Mouse (Mus musculus): ENCODE measurements at regions not wholly inside any gene's neighbourhood (a gene's known extent, or its start where the extent isn't known, plus 50 kb on each side); places are given as distances from the start of the nearest gene placed in this dataset.
A peak's percentile ranks its signal among the peaks of the same experiment; 100 is the strongest.
"Not testable (repeated sequence)": the region's sequence is repeated elsewhere in the genome, so short reads cannot be mapped to it uniquely, and the experiment has no call there.

GRCm38 (mm10) chr13:75295818-75296217 is 206.2 kb downstream of the Pcsk1 start:
- no peaks in the 10 kb centered on the region for H3K9me3 ChIP-seq (ENCODE audit: low read depth, low read length)
- no peaks in the 10 kb centered on the region for H3K4me1 ChIP-seq (ENCODE audit: insufficient read depth)
- no peak overlapping the region for H3K4me3 ChIP-seq (ENCODE audit: low read depth, low read length)
- no peak overlapping the region for H3K9ac ChIP-seq
- 88% methylated on average over 4 of the region's 4 CpGs for WGBS
- TF ChIP-seq CTCF (IDR thresholded peaks at IDR 0.05; ENCODE audit: low read depth), result no peak
- DNase-seq, result no peak
- H3K27me3 ChIP-seq (ENCODE audit: insufficient read depth, low read length), result no peaks in the 10 kb centered on the region
- H3K36me3 ChIP-seq (ENCODE audit: insufficient read depth), result no peaks in the 10 kb centered on the region
- H3K4me2 ChIP-seq, result no peak overlapping the region
- ATAC-seq (ENCODE audit: insufficient read depth), result no peak
- H3K27ac ChIP-seq (ENCODE audit: low read depth), result no peak overlapping the region

- Histone ChIP-seq H3K9me3 (ENCODE audit: low read depth, low read length) (no peaks in the 10 kb centered on the region), H3K36me3 (ENCODE audit: insufficient read depth) (no peaks in the 10 kb centered on the region), H3K4me2 (no peak overlapping the region), H3K4me3 (ENCODE audit: low read depth, low read length) (no peak overlapping the region), H3K9ac (no peak overlapping the region), H3K27me3 (ENCODE audit: insufficient read depth, low read length) (no peaks in the 10 kb centered on the region), H3K4me1 (ENCODE audit: insufficient read depth) (no peaks in the 10 kb centered on the region), H3K27ac (ENCODE audit: low read depth) (no peak overlapping the region)
- TF ChIP-seq CTCF (IDR thresholded peaks at IDR 0.05; ENCODE audit: low read depth), result no peak
- DNase-seq (peak; percentile 3), ATAC-seq (ENCODE audit: insufficient read depth) (no peak)
These were observed 230.2 kb downstream of the Pcsk1 start for GRCm38 (mm10) chr13:75319780-75320179.

- Histone ChIP-seq H3K4me1 (ENCODE audit: insufficient read depth) (no peaks in the 10 kb centered on the region), H3K4me2 (no peak overlapping the region), H3K4me3 (ENCODE audit: low read depth, low read length) (no peak overlapping the region), H3K27me3 (ENCODE audit: insufficient read depth, low read length) (no peaks in the 10 kb centered on the region), H3K27ac (ENCODE audit: low read depth) (no peak overlapping the region), H3K9ac (no peak overlapping the region), H3K9me3 (ENCODE audit: low read depth, low read length) (no peaks in the 10 kb centered on the region), H3K36me3 (ENCODE audit: insufficient read depth) (no peaks in the 10 kb centered on the region)
- no peak for TF ChIP-seq CTCF (IDR thresholded peaks at IDR 0.05; ENCODE audit: low read depth)
- ATAC-seq (ENCODE audit: insufficient read depth) (no peak), DNase-seq (no peak)
- WGBS, result 33% methylated on average over 1 of the region's 1 CpGs
These were observed 230.6 kb downstream of the Pcsk1 start for GRCm38 (mm10) chr13:75320239-75320638.

GRCm38 (mm10) chr13:75337054-75337453 is 247.4 kb downstream of the Pcsk1 start:
- peak; percentile 5 for DNase-seq
- H3K9me3 ChIP-seq (ENCODE audit: low read depth, low read length), result no peaks in the 10 kb centered on the region
- H3K4me1 ChIP-seq (ENCODE audit: insufficient read depth), result no peaks in the 10 kb centered on the region
- H3K4me2 ChIP-seq, result no peak overlapping the region
- no peak overlapping the region for H3K4me3 ChIP-seq (ENCODE audit: low read depth, low read length)
- no peak for TF ChIP-seq CTCF (IDR thresholded peaks at IDR 0.05; ENCODE audit: low read depth)
- H3K36me3 ChIP-seq (ENCODE audit: insufficient read depth), result no peaks in the 10 kb centered on the region
- WGBS, result 59% methylated on average over 5 of the region's 5 CpGs
- no peak overlapping the region for H3K9ac ChIP-seq
- no peaks in the 10 kb centered on the region for H3K27me3 ChIP-seq (ENCODE audit: insufficient read depth, low read length)
- ATAC-seq (ENCODE audit: insufficient read depth), result no peak; the same call in 1 of the 2 replicates
- H3K27ac ChIP-seq (ENCODE audit: low read depth), result no peak overlapping the region

- no peak overlapping the region for H3K9ac ChIP-seq
- DNase-seq (no peak), ATAC-seq (ENCODE audit: insufficient read depth) (no peak)
- no peak overlapping the region for H3K4me2 ChIP-seq
- no peaks in the 10 kb centered on the region for H3K36me3 ChIP-seq (ENCODE audit: insufficient read depth)
- no peak overlapping the region for H3K4me3 ChIP-seq (ENCODE audit: low read depth, low read length)
- no peak overlapping the region for H3K27ac ChIP-seq (ENCODE audit: low read depth)
- H3K4me1 ChIP-seq (ENCODE audit: insufficient read depth), result no peaks in the 10 kb centered on the region
- WGBS, result 65% methylated on average over 7 of the region's 7 CpGs
- no peaks in the 10 kb centered on the region for H3K9me3 ChIP-seq (ENCODE audit: low read depth, low read length)
- H3K27me3 ChIP-seq (ENCODE audit: insufficient read depth, low read length), result no peaks in the 10 kb centered on the region
- TF ChIP-seq CTCF (IDR thresholded peaks at IDR 0.05; ENCODE audit: low read depth), result no peak
These were observed 253.8 kb downstream of the Pcsk1 start for GRCm38 (mm10) chr13:75343422-75343821.

- no peaks in the 10 kb centered on the region for H3K9me3 ChIP-seq (ENCODE audit: low read depth, low read length)
- no peak overlapping the region for H3K9ac ChIP-seq
- DNase-seq (no peak), ATAC-seq (ENCODE audit: insufficient read depth) (no peak)
- no peaks in the 10 kb centered on the region for H3K4me1 ChIP-seq (ENCODE audit: insufficient read depth)
- no peak overlapping the region for H3K4me2 ChIP-seq
- 78% methylated on average over 3 of the region's 3 CpGs for WGBS
- no peak overlapping the region for H3K27ac ChIP-seq (ENCODE audit: low read depth)
- H3K36me3 ChIP-seq (ENCODE audit: insufficient read depth), result no peaks in the 10 kb centered on the region
- no peaks in the 10 kb centered on the region for H3K27me3 ChIP-seq (ENCODE audit: insufficient read depth, low read length)
- no peak for TF ChIP-seq CTCF (IDR thresholded peaks at IDR 0.05; ENCODE audit: low read depth)
- H3K4me3 ChIP-seq (ENCODE audit: low read depth, low read length), result no peak overlapping the region
These were observed 277.2 kb downstream of the Pcsk1 start for GRCm38 (mm10) chr13:75366723-75367426.

GRCm38 (mm10) chr13:75368249-75368800 is 278.7 kb downstream of the Pcsk1 start:
- H3K9ac ChIP-seq, result no peak overlapping the region
- H3K27ac ChIP-seq (ENCODE audit: low read depth), result no peak overlapping the region
- 60% methylated on average over 7 of the region's 7 CpGs for WGBS
- no peaks in the 10 kb centered on the region for H3K9me3 ChIP-seq (ENCODE audit: low read depth, low read length)
- no peak overlapping the region for H3K4me3 ChIP-seq (ENCODE audit: low read depth, low read length)
- no peak overlapping the region for H3K4me2 ChIP-seq
- no peaks in the 10 kb centered on the region for H3K4me1 ChIP-seq (ENCODE audit: insufficient read depth)
- no peak for ATAC-seq (ENCODE audit: insufficient read depth)
- no peak for TF ChIP-seq CTCF (IDR thresholded peaks at IDR 0.05; ENCODE audit: low read depth)
- H3K36me3 ChIP-seq (ENCODE audit: insufficient read depth), result no peaks in the 10 kb centered on the region
- H3K27me3 ChIP-seq (ENCODE audit: insufficient read depth, low read length), result no peaks in the 10 kb centered on the region
- no peak for DNase-seq

- not testable (repeated sequence) for H3K27ac ChIP-seq (ENCODE audit: low read depth); DNase-seq; H3K9me3 ChIP-seq (ENCODE audit: low read depth, low read length); H3K9ac ChIP-seq; H3K4me2 ChIP-seq; H3K27me3 ChIP-seq (ENCODE audit: insufficient read depth, low read length); H3K4me1 ChIP-seq (ENCODE audit: insufficient read depth); ATAC-seq (ENCODE audit: insufficient read depth); H3K4me3 ChIP-seq (ENCODE audit: low read depth, low read length); H3K36me3 ChIP-seq (ENCODE audit: insufficient read depth)
- 77% methylated on average over 3 of the region's 3 CpGs for WGBS
These were observed 287.5 kb downstream of the Pcsk1 start for GRCm38 (mm10) chr13:75377100-75377499.

Measured in lung, embryonic 14.5 days (tissue).